23 mouse cellular contexts compared by ENCODE assay signal in genomic region chr1:88459655-88460054, GRCm38 (mm10). TPM values are rescaled to one million over a fixed set of nuclear protein-coding genes. Genes with fewer than 3 reads are reported as not detected.
"Had no signal": no experiment of that assay in that cellular context is flagged by ENCODE, and none has a peak within 500 bp of the region (broad histone marks: within the 10 kb centered on the region; RNA-seq: fewer than 3 reads in every experiment).

No protein-coding gene starts in this region.

- H3K27me3 ChIP-seq: midbrain, embryonic 12.5 days; neural tube, embryonic 12.5 days had no signal

- H3K27ac ChIP-seq: midbrain, embryonic 10.5 days; midbrain, embryonic 12.5 days; neural tube, embryonic 12.5 days had no signal

- H3K4me3 ChIP-seq: midbrain, embryonic 10.5 days; midbrain, embryonic 12.5 days; myocyte; neural tube, embryonic 12.5 days had no signal

- DNase-seq: lung, adult 18-20 months; lung, embryonic 14.5 days; lung, postnatal 10 days; lung, postnatal 4 days; midbrain, embryonic 14.5 days; retina, postnatal 1 day; right cerebral cortex, adult 18-20 months; right cerebral cortex, postnatal 25 days; right cerebral cortex, postnatal 4 days; spleen, adult 18-20 months; thymus, adult 18-20 months; thymus, postnatal 14 days; thymus, postnatal 36 days had no signal

- H3K36me3 ChIP-seq: midbrain, embryonic 10.5 days; midbrain, embryonic 12.5 days; neural tube, embryonic 12.5 days had no signal

RNA-seq across cellular contexts. Expression of gene Glrp1, which starts 50.2 kb away (rescaled TPM):
- polyA plus RNA-seq: midbrain, embryonic 10.5 days; midbrain, embryonic 12.5 days; midbrain, embryonic 14.5 days; midbrain, embryonic 16.5 days; neural tube, embryonic 12.5 days; neural tube, embryonic 14.5 days; small intestine, adult 2 months; stomach, embryonic 14.5 days had no signal

RNA-seq across cellular contexts. Expression of gene Spp2, which starts 52.9 kb away (rescaled TPM):
- total RNA-seq: megakaryocyte, adult 5-6 weeks; megakaryocyte-erythroid progenitor cell, adult 5-6 weeks had no signal
- polyA plus RNA-seq: midbrain, embryonic 10.5 days; midbrain, embryonic 12.5 days; myocyte; neural tube, embryonic 12.5 days; small intestine, adult 2 months had no signal
